Mouse (Mus musculus) limb, embryonic 15.5 days (tissue): ENCODE measurements around the gene Tmem125. TPM values are rescaled to one million over a fixed set of nuclear protein-coding genes. Genes with fewer than 3 reads are reported as not detected.
"Not testable (repeated sequence)": the region's sequence is repeated elsewhere in the genome, so short reads cannot be mapped to it uniquely, and the experiment has no call there.

Experiments
- ATAC-seq: fragments of 200-750 bp; cut with Nextera tagmentation; 2 replicates; pipeline ENCODE4 v1.8.0; 2017; ENCODE audit warnings: low read depth, moderate TSS enrichment; ENCODE audit not compliant: insufficient number of reproducible peaks, low FRiP score, low TSS enrichment
- H3K27ac ChIP-seq: fragments of 300-500 bp; sonication (generic); 2 replicates; pipeline ENCODE4 v1.5.1; 2015; ENCODE audit warnings: moderate library complexity, mild to moderate bottlenecking, inconsistent platforms
- H3K27me3 ChIP-seq: fragments of 300-500 bp; sonication (generic); 2 replicates; pipeline ENCODE4 v1.6.1; 2015; ENCODE audit warnings: inconsistent platforms
- H3K36me3 ChIP-seq: fragments of 300-500 bp; sonication (generic); 2 replicates; pipeline ENCODE4 v1.6.1; 2015; ENCODE audit warnings: inconsistent platforms
- H3K4me1 ChIP-seq: fragments of 300-500 bp; sonication (generic); 2 replicates; pipeline ENCODE4 v1.6.1; 2015; ENCODE audit warnings: inconsistent platforms
- H3K4me2 ChIP-seq: fragments of 300-500 bp; sonication (generic); 2 replicates; pipeline ENCODE4 v1.6.1; 2015; ENCODE audit warnings: mild to moderate bottlenecking, inconsistent platforms
- H3K4me3 ChIP-seq: fragments of 300-500 bp; sonication (generic); 2 replicates; pipeline ENCODE4 v1.5.1; 2015; ENCODE audit warnings: mild to moderate bottlenecking, inconsistent platforms
- H3K9ac ChIP-seq: fragments of 300-500 bp; sonication (generic); 2 replicates; pipeline ENCODE4 v1.6.1; 2015; ENCODE audit warnings: inconsistent platforms
- H3K9me3 ChIP-seq: fragments of 300-500 bp; sonication (generic); 2 replicates; pipeline ENCODE4 v1.6.1; 2016; ENCODE audit warnings: inconsistent platforms
- WGBS: fragments of 180-500 bp; shearing (Covaris S2); methylation state at CpG from one replicate; pipeline ENCODE4 v1.1.7; 2015; 5-methylcytosine and 5-hydroxymethylcytosine counted together
- polyA plus RNA-seq: library from polyadenylated mRNA; unstranded; fragments of >200 nt; fragmentation: Nextera tagmentation; extraction: Ambion mirVana; gene quantifications from 2 replicates; pipeline ENCODE4 v1.2.1, GENCODE M21; 2015

Gene Tmem125
- polyA plus RNA-seq, 1 experiment from 2014 or later, result 22.9 TPM

- no peak for ATAC-seq
- WGBS, result 13% methylated on average over 6 of the region's 6 CpGs
Observed at GRCm38 (mm10) chr4:118509050-118509449, 34.8 kb downstream of the Tmem125 start.

GRCm38 (mm10) chr4:118507171-118507570 lies 36.7 kb downstream of the Tmem125 start:
- H3K4me1 ChIP-seq, ATAC-seq, H3K27me3 ChIP-seq, H3K4me2 ChIP-seq, H3K9me3 ChIP-seq, H3K9ac ChIP-seq, H3K27ac ChIP-seq, H3K36me3 ChIP-seq, H3K4me3 ChIP-seq: not testable (repeated sequence)
- 72% methylated on average over 1 of the region's 1 CpGs for WGBS

More at GRCm38 (mm10) chr4:118509050-118509449, 34.8 kb downstream of the Tmem125 start:
- no peaks in the 10 kb centered on the region for H3K36me3 ChIP-seq
- H3K27ac ChIP-seq, result no peak overlapping the region
- no peaks in the 10 kb centered on the region for H3K27me3 ChIP-seq
- no peaks in the 10 kb centered on the region for H3K9me3 ChIP-seq
- no peak overlapping the region for H3K4me2 ChIP-seq
- H3K4me3 ChIP-seq, result no peak overlapping the region
- 0 out of 2 replicates have a peak, but pooled peaks cover 7% of the 10 kb centered on the region for H3K4me1 ChIP-seq
- H3K9ac ChIP-seq, result no peak overlapping the region

- Histone ChIP-seq H3K27me3 (no peaks in the 10 kb centered on the region), H3K9ac (no peak overlapping the region), H3K27ac (no peak overlapping the region), H3K9me3 (peaks cover 3% of the 10 kb centered on the region; the same call in 1 of the 2 replicates), H3K36me3 (no peaks in the 10 kb centered on the region), H3K4me3 (no peak overlapping the region), H3K4me2 (no peak overlapping the region), H3K4me1 (0 out of 2 replicates have a peak, but pooled peaks cover 4% of the 10 kb centered on the region)
- 60% methylated on average over 3 of the region's 3 CpGs for WGBS
- ATAC-seq, result no peak
Observed at GRCm38 (mm10) chr4:118505551-118505950, 38.3 kb downstream of the Tmem125 start.

- Histone ChIP-seq H3K27me3 (no peaks in the 10 kb centered on the region), H3K4me2 (no peak overlapping the region), H3K4me1 (no peaks in the 10 kb centered on the region), H3K4me3 (no peak overlapping the region), H3K9me3 (peaks cover 3% of the 10 kb centered on the region; the same call in 1 of the 2 replicates), H3K9ac (no peak overlapping the region), H3K27ac (no peak overlapping the region), H3K36me3 (no peaks in the 10 kb centered on the region)
- ATAC-seq, result no peak
- 67% methylated on average over 9 of the region's 9 CpGs for WGBS
Observed at GRCm38 (mm10) chr4:118500792-118501191, 43.1 kb downstream of the Tmem125 start.

GRCm38 (mm10) chr4:118500171-118500724 lies 43.6 kb downstream of the Tmem125 start:
- H3K27ac ChIP-seq, result no peak overlapping the region
- H3K4me2 ChIP-seq, result no peak overlapping the region
- H3K36me3 ChIP-seq, result no peaks in the 10 kb centered on the region
- ATAC-seq, result no peak
- H3K4me3 ChIP-seq, result no peak overlapping the region
- 35% methylated on average over 6 of the region's 6 CpGs for WGBS
- peaks cover 3% of the 10 kb centered on the region; the same call in 1 of the 2 replicates for H3K9me3 ChIP-seq
- H3K27me3 ChIP-seq, result no peaks in the 10 kb centered on the region
- no peaks in the 10 kb centered on the region for H3K4me1 ChIP-seq
- H3K9ac ChIP-seq, result no peak overlapping the region

Other genes with a start within 250 kb of the Tmem125 start
- 5.6 and 7.9 TPM in 2 replicates for gene Szt2, start 134.8 kb downstream of the Tmem125 start, polyA plus RNA-seq
- 103 and 106 TPM in 2 replicates for gene Med8, start 134.7 kb downstream of the Tmem125 start, polyA plus RNA-seq
- 273 and 305 TPM in 2 replicates for gene Elovl1, start 116.0 kb downstream of the Tmem125 start, polyA plus RNA-seq
- gene Cdc20, start 106.7 kb downstream of the Tmem125 start, polyA plus RNA-seq, result 164 and 184 TPM in 2 replicates
- gene Mpl, start 86.5 kb downstream of the Tmem125 start, polyA plus RNA-seq, result 0.24 and 0.62 TPM in 2 replicates
- gene Tie1, start 54.0 kb downstream of the Tmem125 start, polyA plus RNA-seq, result 25.8 and 27.8 TPM in 2 replicates
- 13.5 and 14.2 TPM in 2 replicates for gene 2610528J11Rik, start 17.0 kb downstream of the Tmem125 start, polyA plus RNA-seq
- gene Cfap57, start 76.7 kb upstream of the Tmem125 start, polyA plus RNA-seq, result 1.7 and 2.6 TPM in 2 replicates
- gene Ebna1bp2, start 76.8 kb upstream of the Tmem125 start, polyA plus RNA-seq, result 129 and 136 TPM in 2 replicates
- not detected in 2 replicates for gene Olfr62, start 114.9 kb upstream of the Tmem125 start, polyA plus RNA-seq
- gene Olfr1342, start 148.7 kb upstream of the Tmem125 start, polyA plus RNA-seq, result not detected in 2 replicates
- not detected in 2 replicates for gene Olfr1341, start 159.5 kb upstream of the Tmem125 start, polyA plus RNA-seq
- gene Olfr1340, start 176.1 kb upstream of the Tmem125 start, polyA plus RNA-seq, result not detected in 2 replicates
- not detected in 2 replicates for gene Olfr1339, start 188.1 kb upstream of the Tmem125 start, polyA plus RNA-seq
- not detected in 2 replicates for gene Olfr1338, start 214.7 kb upstream of the Tmem125 start, polyA plus RNA-seq
- gene Olfr1337, start 238.5 kb upstream of the Tmem125 start, polyA plus RNA-seq, result not detected in 2 replicates